Mouse (Mus musculus) mesoderm, embryonic 11.5 days (tissue): ENCODE results near the gene Ppm1l.
"Not testable (repeated sequence)": the region's sequence is repeated elsewhere in the genome, so short reads cannot be mapped to it uniquely, and the experiment has no call there.

Experiments used
- DNase-seq: peaks from one replicate; pipeline ENCODE4 v3.0.0-alpha.2; 2012; ENCODE audit warnings: low read depth, low spot score

Ppm1l gene

DNA sequence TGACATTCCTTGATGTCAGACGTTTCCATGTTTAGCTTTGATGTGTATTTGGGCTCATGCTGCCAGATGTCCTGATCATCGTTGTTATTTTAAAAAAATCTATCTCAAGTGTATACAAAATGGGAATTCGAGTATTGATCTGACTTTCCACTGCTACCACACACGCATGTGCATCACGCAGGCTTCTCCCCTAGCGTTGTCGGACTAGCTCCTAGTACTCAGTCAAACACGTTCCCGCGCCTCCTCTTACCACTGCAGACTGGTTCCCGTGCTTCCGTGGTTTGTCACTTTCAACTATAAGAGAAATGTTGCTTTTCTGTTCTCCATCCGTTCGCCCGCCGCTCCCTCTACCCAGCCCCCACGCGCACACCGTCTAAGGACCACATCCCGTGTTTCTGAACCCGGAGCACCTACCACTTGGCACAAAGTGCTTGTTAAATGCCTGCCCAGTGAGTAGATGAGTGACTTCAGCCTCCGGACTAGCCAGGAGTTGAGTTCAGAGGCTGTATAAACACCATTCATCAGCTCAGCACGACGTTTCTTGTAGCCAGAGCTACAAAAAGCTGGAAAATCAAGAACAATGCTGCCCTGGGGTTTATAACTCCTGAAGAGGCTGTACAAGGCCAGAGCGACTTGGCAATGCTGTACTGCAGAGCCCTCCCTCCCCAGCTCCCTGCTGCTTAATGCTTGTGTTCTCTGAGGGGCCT lies 219.4 kb downstream of the Ppm1l start:
- DNase-seq: peak; percentile 66

DNA sequence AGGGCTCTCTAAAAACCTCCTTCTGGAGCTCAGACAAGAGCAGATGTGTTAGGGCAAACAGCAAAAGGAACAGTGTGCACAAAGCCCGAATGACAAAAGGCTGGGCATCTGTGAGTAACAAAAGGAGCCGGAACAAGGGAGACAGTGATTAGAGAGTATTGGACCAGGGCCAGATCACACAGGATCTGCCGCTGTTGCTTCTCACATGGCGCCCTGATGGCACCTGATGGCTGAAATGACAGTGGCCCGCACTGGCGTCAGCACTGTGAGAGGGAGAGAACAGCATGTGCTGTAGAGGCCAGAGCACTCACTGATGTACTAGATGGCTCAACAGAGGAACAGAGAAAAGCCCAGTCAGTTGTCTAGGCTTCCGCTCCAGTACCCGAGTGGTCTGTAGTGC lies 226.3 kb downstream of the Ppm1l start:
- peak; percentile 16 for DNase-seq

DNA sequence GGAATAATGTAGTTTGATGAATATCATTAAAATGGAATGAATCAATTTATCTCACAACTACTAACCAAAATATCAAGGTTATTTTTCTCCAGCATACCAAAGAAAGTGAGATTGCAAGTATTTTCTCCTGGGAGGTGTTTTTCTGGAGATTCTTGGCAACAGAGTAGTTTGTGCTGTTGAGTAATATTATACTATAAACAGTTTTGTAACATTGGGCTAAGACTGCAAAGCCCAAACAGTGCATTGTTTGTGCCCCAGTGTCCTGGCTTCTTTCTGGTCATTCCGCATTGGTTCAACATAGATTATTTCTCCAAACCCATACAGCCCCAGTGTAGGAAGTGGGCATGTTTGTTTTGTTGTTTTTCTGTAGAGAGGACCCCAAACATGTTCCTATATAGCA lies 227.1 kb downstream of the Ppm1l start:
- DNase-seq: no peak

DNA sequence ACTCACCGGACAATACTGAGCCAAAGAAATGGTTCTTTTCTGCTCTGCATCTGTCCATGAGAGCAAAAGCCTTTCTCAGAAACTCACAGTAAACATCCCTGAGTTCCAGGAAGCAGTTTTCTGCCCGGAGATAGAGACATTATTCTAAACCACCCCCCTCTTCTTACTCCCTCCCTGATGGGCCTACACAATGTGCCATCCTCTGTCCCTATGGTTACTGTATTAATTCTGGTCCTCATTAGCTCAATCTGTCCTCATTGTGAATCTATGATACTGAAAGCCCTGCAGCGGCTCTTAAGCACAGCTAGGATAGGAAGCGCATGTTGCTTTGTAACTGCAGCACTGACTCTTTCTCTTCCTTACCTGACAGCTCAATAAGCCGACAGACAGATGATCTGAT lies 228.4 kb downstream of the Ppm1l start:
- no peak for DNase-seq

DNA sequence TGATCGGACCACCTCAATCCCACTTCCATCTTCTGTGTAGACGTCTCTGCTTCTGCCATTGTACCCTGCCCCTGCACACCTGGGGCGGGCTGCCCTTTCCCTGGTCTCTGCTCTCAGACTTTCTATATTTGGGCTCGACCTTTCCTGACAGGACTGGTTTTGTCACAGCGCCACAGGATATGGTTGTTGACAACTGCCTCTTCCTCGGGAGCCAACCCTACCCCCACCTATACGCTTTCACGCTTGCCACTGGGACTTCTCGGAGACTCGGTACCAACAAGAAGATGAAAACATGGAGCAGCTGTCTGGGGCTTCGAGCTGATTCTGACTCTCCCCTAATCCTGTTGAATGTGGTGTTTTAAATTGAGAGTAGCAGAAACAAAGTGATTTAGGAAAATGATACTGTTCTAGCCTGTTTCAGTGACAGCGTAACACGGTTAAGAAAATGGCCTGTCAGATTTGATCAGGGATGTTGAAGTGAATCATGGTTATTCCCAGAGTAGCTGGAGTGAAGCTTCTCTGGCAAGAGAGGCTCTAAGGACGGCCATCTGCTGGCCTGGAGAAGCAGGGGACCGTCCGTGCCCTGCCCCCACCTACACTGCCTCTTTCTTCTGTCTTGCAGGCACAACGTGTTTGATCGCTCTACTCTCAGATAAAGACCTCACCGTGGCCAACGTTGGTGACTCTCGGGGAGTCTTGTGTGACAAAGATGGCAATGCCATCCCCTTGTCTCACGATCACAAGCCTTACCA lies 232.2 kb downstream of the Ppm1l start:
- DNase-seq: no peak

DNA sequence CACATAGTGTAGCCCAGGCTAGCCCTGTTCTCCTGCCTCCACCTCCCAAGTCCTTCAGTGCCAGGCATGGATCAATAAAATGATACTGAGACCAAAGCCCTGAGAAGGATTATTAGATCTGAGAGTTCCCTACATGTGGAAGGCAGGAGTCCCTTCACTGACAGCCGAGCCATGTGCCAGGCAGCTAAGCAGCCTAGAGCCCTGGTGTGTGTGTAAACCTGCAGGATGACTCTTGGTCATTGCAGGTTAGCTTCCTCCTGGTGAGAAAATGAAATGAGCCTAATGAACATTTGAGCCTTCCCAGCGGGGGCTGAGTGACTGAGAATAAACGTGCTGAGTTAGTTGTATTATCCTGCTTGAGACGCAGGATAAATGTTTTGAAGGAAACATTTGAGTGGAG lies 232.9 kb downstream of the Ppm1l start:
- no peak for DNase-seq

DNA sequence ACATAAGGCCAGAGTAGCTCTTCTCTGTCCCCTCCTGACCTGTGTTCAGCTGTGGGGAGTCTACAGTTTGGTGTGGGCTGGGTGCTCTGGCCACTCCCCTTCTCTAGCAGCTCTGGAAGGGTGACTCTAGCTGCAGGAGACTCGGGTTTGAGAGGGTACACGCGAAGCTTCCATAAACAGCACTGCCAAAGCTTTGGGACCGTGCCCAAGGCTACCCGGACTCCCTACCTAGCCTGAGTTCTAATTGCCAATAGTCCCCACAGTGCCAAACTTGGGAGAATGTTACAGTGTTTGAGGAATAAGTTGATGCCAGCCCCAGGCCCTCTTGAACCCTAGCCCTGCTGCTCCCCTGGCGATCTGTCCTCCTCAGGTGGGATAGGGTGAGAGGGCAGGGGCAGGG lies 238.8 kb downstream of the Ppm1l start:
- DNase-seq: no peak

DNA sequence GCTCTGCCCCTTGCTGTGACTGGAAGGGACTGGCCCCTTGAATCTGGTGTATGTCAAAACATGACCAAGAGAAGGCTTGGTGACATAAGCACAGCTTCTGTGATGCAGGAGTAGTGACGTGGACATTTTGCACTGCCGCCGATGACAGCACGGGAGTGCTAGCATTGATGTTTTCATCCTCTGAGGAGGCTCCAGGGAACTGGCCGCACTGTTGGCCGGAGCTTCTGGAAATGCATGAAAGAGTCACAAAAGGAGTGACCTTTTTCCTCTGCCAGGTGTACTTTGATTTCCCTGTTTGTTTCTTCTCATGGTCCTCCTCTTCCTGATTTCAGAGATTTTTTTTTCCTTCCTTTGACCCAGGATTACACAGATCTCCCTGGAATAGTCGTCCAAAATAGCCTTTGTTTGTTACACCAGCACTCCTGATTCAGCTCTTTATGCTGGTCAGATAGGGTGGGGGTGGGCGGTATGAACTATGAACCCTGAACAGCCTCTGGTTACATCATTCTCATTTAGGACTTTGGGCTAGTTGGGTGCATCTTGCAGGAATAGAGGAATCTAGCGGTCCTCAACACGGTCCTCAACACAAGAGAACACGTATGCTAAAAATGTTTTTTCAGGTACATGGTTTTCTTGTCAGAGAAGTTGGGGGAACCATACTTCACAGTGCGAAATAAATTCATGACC lies 239.6 kb downstream of the Ppm1l start:
- DNase-seq: no peak

DNA sequence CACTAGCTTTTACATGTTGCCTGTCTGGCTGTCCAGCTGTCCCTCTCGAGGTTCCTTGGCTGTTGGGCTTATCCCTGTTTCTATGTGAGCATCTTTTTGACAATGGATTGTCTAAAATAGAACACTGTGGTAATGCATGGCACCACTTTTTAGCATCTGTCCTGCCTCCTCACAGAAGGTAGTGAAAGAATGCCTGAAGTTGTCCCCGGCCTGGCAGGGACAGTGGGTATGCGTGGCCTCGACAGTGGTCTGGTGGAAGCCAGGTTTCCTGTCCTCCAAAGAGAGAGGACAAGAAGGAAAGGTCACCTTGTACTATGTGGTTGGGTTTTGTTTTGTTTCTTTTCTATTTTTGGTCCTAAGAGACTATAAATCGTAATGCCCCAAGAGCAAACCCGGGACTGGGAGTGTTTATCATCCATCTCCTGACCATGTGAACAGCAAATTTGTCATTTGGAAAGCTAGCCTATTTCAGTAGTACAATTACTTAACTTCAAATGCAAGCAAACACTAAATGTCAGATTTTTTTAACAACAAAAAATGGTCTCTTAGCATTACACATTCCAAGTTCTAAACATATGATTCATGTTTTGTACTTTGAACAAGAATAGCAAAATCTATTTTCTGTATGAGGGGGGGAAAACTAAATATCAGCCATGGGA lies 242.8 kb downstream of the Ppm1l start:
- DNase-seq: no peak

DNA sequence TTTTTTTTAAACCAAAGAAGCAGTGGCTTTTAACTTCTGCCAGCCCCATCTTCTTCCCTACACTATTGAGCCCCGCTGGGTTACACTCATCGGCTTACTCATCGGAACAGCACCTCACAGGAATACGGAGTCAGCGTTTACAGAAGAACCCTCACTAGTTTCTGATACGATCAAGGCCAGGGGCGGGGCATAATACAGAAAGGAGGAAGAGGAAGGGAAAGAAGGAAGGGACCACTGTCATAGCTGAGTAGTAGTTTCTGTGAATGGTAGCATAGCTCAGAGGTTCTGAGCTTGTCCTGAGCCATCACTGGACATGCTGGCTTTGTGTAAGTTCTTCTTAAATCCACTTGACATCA lies 243.3 kb downstream of the Ppm1l start:
- no peak for DNase-seq

DNA sequence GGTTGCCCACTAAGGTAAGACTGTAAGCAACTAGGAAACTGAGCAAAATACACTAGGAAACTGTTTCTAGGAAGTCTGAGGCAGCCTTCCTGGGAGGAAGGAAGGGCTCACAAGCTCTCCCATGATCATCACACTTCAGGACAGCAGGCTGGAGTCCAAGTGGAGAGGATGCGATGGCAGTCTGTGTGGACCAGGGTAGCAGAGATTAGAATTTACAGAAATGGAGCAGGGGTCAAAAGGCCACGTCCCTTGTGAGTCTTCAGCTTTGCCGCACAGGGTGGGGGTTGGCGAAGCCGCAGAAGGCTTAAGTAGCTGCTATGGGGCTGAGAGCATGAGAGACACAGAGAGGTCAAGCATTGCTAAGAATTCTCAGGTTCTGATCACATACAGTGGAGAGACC lies 245.0 kb downstream of the Ppm1l start:
- peak; percentile 47 for DNase-seq

DNA sequence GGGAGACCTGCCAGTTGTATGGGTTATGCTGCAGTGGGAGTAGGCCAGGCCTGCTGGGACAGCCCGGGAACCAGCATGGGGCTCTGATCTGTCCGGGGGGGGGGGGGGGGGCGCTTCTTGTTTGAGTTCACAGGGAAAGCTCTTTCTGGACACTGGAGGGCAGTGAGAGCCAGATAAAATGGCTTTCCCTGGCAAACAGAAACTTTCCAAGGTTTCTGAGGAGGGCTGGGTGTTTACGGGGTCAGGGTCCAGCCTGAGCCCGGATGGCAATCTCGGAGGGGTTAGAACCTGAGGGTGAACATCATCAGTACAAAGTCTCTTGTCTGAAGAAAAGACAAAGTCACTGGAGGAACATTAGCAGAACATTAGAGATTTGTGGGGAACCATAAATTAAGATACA lies 246.7 kb downstream of the Ppm1l start:
- no peak for DNase-seq

DNA sequence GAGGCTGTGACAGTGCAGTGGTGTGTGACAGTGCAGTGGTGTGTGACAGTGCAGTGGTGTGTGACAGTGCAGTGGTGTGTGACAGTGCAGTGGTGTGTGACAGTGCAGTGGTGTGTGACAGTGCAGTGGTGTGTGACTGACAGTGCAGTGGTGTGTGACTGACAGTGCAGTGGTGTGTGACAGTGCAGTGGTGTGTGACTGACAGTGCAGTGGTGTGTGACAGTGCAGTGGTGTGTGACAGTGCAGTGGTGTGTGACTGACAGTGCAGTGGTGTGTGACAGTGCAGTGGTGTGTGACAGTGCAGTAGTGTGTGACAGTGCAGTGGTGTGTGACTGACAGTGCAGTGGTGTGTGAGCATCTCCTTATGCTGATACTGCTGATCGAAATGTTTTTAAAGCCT lies 248.9 kb downstream of the Ppm1l start:
- not testable (repeated sequence) for DNase-seq

DNA sequence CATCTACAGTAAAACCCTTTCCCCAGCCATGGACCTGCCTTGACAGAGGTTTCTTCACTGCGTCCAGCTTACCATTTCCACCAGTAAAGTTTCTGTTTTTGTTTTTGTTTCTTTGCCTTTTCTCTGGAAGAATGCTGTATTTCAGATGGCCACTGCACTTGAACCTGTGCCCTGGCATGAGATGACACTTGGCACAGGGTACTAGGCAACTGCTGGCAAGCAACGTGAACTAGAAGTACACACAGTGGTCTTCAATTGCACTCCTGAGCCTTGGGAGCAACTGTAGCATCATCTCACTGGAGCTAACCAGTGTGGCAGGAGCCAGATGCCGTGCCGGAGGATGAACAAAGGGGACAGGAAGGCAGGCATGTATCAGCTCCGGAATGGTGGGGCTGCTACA lies 255.9 kb downstream of the Ppm1l start:
- DNase-seq: no peak

DNA sequence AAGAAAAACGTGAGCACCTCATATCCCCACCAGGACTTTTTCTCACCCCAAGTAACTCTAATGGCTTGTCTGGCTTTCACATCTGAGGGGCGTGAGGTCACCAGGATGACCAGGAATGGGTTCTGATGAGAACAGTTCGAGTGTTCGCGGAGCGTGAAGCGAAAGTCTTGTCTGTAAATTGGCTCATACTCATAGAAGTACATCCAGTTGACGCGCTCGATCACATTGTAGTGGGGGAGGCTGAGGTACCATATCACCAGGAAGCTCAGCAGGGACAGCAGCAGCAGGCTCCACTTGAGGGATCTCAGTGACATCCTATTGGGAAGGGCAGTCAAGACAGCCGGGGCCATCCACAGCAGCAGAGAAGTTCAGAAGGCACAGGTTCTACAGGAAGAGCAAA lies 258.9 kb downstream of the Ppm1l start:
- DNase-seq: no peak

DNA sequence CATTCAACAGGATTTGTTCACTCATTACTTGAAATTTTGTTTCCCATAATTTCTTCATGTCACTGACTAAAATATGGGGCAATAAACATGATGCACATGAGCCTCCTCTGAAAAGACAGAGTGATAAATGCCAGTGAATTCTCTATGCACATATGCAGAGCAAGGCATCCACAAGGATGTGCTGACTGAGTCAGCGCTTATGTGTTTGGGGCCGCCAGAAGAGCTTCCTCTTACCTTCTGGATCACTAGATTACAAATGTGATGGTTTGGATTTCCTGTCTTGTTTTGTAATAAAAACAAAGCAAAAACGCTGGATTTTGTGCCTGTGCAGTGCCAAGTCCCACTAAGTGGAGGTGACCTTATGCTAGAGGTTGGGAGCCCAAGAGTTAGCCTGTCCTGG lies 260.1 kb downstream of the Ppm1l start:
- DNase-seq: no peak

DNA sequence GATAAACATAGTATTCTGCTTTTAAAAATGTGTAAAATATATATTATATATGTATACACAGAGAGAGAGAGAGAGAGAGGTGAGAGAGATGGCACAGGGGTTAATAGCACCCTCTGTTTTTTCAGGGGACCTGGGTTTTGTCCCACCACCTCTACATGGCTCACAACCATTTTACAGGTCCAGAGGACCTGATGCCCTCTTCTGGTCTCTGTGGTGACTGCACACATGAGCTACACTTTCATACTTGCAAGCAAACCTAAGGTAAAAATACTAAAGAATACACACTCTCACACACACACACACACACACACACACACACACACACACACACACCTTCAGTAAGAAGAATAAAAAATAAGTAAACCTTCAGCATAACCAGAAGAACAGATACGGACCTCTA lies 262.1 kb downstream of the Ppm1l start:
- no peak for DNase-seq

DNA sequence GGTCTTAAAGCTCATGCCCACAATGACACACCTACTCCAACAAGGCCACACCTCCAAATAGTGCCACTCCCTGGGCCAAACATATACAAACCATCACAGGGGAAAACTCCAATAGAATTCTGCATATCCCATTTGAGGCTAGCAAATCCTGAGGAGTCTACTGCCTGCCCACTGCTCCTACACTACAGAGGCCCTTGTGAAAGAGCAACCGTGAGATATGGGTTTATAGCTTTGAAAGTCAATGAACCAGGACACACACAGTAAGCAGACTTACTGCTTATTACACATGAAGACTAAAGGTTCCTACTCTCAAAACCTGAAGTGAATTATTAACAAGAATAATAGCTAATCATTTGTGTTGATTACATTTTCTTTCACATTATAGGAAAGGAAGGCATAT lies 267.1 kb downstream of the Ppm1l start:
- DNase-seq: no peak

DNA sequence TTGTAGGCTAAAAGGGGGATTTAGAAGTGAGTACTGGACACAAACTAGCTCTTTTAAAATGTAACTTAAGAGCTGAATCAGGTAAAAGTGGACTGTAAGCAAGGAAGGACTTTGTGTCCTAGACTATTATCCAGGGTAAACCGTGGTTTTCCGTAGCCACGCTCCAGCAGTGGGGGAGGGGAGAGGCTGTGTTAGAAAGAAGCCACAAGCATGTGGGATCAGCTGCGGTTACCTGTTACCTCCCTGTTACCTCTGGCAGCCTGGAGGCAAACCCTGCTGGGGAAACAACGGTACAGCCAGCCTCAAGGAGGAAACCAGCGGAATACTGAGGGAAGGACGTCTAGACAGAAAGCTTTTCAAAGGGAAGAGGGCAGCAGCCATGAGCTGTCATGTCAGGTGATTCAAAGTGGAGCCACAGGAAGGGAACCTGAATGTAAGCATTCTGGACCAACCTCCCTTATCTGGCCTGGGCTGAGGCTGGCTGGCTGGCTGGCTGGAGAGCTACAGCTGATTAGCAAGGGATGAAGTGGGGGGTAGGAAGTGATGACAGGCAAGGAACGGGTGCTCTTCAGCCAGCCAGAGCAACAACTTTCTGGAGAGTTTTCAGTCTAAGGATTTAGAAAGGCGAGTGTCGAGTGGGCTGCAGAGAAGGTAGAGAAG lies 271.6 kb downstream of the Ppm1l start:
- no peak for DNase-seq

DNA sequence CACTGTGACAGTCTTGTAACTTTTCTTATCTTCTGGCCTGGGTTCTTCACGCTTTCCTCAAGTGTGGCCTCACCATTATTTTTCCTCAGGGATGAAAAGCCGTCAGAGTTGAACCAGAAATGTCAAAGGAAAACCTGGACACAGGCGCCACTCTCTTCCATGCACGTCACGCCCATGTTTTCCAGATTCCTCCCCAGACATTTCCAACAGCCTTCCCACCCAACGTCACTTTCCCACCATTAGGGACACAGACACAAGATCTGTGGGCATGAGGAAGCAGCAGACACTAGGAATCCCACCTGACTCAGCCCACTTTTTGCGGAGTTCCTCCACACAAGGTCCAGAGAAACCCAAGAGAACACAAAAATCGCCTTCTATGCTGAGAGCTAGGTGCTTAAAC lies 276.8 kb downstream of the Ppm1l start:
- no peak for DNase-seq

DNA sequence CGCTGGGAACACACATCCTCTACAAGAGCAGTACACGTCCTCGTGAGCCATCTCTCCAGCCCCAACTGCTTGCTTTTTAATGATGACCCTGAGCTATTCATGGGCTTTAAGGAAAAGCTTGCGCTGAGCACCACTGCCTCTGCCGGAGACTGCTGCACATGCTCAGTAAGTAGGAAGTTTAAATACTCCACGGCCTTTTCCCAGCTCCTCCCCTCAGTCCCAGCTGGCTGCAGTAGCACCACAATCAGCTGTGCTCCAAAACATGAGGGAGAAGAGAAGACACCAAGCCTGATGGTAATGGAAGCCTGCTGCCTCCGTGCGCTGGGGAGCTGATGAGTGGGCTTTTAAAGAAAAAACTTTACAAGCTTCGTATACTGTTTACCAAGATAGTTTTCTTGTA lies 277.4 kb downstream of the Ppm1l start:
- DNase-seq: no peak

DNA sequence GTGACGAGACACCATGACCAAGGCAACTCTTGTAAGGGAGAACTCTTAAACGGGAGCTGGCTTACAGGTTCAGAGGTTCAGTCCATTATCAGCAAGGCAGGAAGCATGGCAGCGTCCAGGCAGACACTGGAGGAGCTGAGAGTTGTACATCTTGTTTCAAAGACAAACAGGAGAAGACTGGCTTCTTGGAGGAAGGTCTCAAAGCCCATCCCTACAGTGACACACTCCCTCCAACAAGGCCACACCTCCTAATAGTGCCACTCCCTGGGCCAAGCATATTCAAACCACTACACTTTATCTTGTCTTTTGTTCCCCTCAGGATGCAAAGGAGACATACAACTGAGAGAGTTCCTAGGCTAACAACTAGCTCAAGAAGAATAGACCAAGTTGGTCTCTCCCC lies 279.5 kb downstream of the Ppm1l start:
- no peak for DNase-seq
